Mouse (Mus musculus) heart, adult 2 months (tissue): ENCODE measurements around the gene Sox21. TPM values are rescaled to one million over a fixed set of nuclear protein-coding genes. Genes with fewer than 3 reads are reported as not detected.

Experiments used
- DNase-seq, 2 experiments: peaks; one replicate each; pipeline ENCODE4 v3.0.0; 2021
- H3K27ac ChIP-seq: fragments of 200-600 bp; 2 replicates; pipeline ENCODE4 v1.8.1; 2022
- H3K27me3 ChIP-seq: fragments of 200-500 bp; 2 replicates; pipeline ENCODE4 v1.6.1; 2012; ENCODE audit warnings: mild to moderate bottlenecking, low read length, inconsistent platforms, mixed read lengths; ENCODE audit not compliant: control insufficient read depth, insufficient read depth
- H3K36me3 ChIP-seq: fragments of 200-500 bp; 2 replicates; pipeline ENCODE4 v1.6.1; 2012; ENCODE audit warnings: low read length, inconsistent platforms; ENCODE audit not compliant: control insufficient read depth, insufficient read depth
- H3K4me1 ChIP-seq: fragments of 200-500 bp; 2 replicates; pipeline ENCODE4 v1.6.1; 2011; ENCODE audit warnings: low read length; ENCODE audit not compliant: control insufficient read depth, insufficient read depth
- H3K4me3 ChIP-seq: fragments of 200-600 bp; 2 replicates; pipeline ENCODE4 v1.8.1; 2022
- H3K79me2 ChIP-seq: fragments of 200-500 bp; replicated peaks from 2 replicates; pipeline ENCODE4 v1.6.1; 2012; ENCODE audit warnings: mild to moderate bottlenecking, inconsistent platforms, low read length, moderate library complexity, mixed read lengths; ENCODE audit not compliant: control insufficient read depth, insufficient read depth
- H3K9ac ChIP-seq: fragments of 200-500 bp; 2 replicates; pipeline ENCODE4 v1.6.1; 2012; ENCODE audit warnings: low read depth, mild to moderate bottlenecking, control low read depth, inconsistent platforms, low read length, mixed read lengths
- CTCF ChIP-seq: fragments of 200-600 bp; IDR thresholded peaks from 2 replicates; pipeline ENCODE4 v1.8.1; 2022; ENCODE audit warnings: antibody characterized with exemption, mild to moderate bottlenecking, moderate library complexity
- EP300 ChIP-seq: fragments of 200-500 bp; IDR thresholded peaks from 2 replicates; pipeline ENCODE4 v1.6.1; 2011; ENCODE audit warnings: low read depth, low read length, control low read depth; ENCODE audit not compliant: insufficient read depth
- POLR2A ChIP-seq: fragments of 200-500 bp; IDR thresholded peaks from 2 replicates; pipeline ENCODE4 v1.6.1; 2011; ENCODE audit warnings: mild to moderate bottlenecking, low read depth, low read length, control low read depth; ENCODE audit not compliant: insufficient read depth
- WGBS: fragments of 180-500 bp; shearing (Covaris S2); methylation state at CpG from one replicate; pipeline ENCODE4 v1.1.7; 2018; 5-methylcytosine and 5-hydroxymethylcytosine counted together
- intact Hi-C: fragments of 180-260 bp; cut with DNase I; formaldehyde crosslinking; loops from one replicate; pipeline ENCODE4 v1.15.1; 2025
- polyA plus RNA-seq: library from polyadenylated mRNA; depleted of rRNA; stranded (reverse); fragments of >200 nt; gene quantifications from 2 replicates; pipeline ENCODE4 v1.2.3, GENCODE M21; 2012
- total RNA-seq, 2 experiments: library from RNA; stranded (reverse); gene quantifications; 2 replicates each; pipeline ENCODE4 v1.2.3; 2021

Gene Sox21
- total and polyA plus RNA-seq, 3 experiments = 0.21 TPM; not detected in 2

DNA sequence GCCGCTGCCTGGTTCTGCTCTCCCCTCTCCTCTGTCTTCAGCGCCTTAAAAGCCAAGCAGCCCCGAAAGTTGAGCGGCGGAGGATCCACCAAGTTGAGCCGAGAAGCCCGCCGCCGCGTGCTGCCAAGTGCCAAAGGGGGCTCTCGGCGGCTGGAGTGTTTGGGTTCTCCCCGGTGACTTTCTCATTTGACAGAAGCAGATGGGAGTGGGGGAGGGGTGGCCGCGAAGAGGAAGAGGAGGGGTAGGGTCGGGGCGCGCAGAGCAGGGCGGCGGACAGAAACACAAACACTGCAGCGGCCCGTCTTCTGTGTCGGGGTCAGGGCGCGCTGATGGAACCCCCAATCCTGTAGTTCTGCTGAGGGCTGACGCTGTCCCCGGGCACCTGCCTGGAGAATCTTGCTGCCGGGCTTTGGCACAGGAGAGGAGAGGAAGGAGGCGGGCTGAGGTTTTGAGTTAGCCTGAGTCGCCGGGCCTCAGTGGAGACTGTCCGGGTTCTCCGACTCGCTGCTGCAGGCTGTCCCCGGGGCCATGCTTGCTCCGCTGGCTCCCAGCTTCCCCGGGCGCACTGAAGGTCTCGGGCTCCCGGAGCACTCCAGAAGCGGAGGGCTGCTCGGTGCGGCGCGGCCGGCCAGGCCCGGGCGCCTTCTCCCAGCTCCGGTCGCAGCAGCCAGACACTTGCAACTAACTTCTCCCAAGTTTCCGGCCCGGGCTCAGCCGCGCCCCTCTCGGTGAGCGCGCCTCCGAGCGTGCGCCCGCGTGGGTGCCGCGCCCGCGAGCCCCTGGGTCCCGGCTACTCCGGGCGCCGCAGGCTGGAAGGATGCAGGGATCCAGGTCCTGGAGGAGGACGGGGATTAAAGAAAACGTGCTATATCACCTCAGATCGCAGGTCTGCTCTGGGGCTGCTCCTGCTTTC lies 601 bp downstream of the Sox21 start:
- no peak overlapping the region for H3K9ac ChIP-seq
- peaks cover 43% of the 10 kb centered on the region for H3K27me3 ChIP-seq
- H3K79me2 ChIP-seq = no peaks in the 10 kb centered on the region
- 1% methylated on average over 70 of the region's 73 CpGs for WGBS
- DNase-seq = peak; percentile 45 to 66
- no peaks in the 10 kb centered on the region for H3K4me1 ChIP-seq
- no peak overlapping the region for H3K27ac ChIP-seq
- TF ChIP-seq CTCF = 0 out of 2 replicates have a peak, but pooled peaks have one; percentile 2
- TF ChIP-seq POLR2A = no peak
- peak overlapping the region; percentile 52 for H3K4me3 ChIP-seq
- intact Hi-C loops = loop anchor here (5.0 kb wide), 1 partner anchor 59 kb away; no protein-coding TSS in a partner anchor
- no peaks in the 10 kb centered on the region for H3K36me3 ChIP-seq

- Histone ChIP-seq H3K9ac (no peak overlapping the region), H3K36me3 (no peaks in the 10 kb centered on the region), H3K79me2 (no peaks in the 10 kb centered on the region), H3K4me3 (peak overlapping the region; percentile 32), H3K27me3 (peaks cover 45% of the 10 kb centered on the region), H3K27ac (no peak overlapping the region), H3K4me1 (no peaks in the 10 kb centered on the region)
- DNase-seq = peak; percentile 15 to 48
- WGBS = under 1% methylated on average over 62 of the region's 62 CpGs
- intact Hi-C loops = loop anchor here (5.0 kb wide), 1 partner anchor 58 kb away; no protein-coding TSS in a partner anchor
- TF ChIP-seq POLR2A (no peak), CTCF (no peak), EP300 (no peak)
Observed at GRCm38 (mm10) chr14:118235361-118235972, 1.4 kb downstream of the Sox21 start.

DNA sequence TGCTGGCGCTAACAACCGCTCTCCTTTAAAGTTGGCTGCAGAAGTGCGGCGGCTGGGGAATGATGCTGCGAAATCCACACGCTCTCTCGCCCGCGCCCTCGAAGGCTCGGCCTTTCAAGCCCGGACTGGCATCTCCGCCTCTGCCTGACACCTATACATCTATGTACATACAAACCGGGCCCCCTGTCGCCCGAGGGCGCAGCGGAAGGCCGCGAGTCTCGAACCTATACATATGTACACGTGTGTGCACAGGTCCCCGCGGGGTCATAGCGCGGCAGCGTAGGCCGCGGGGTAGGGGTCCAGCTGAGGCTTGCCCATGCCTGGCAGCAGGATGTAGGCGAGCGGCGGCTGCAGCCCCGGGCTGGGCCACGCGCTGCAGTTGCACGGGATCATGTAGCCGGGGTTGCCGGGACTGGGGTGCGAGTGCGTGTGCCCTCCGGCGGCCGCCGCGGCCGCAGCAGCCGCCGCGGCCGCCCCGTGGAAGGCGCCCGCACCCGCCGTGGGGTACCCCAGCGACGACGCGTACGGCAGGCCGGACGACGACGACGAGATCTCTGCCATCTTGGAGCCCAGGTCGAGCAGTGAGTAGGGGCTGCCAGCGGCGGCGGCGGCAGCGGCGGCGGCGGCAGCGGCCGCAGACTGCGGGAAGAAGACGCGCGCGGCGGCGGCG lies 2.2 kb downstream of the Sox21 start:
- peaks cover 44% of the 10 kb centered on the region for H3K27me3 ChIP-seq
- no peaks in the 10 kb centered on the region for H3K36me3 ChIP-seq
- H3K79me2 ChIP-seq = no peaks in the 10 kb centered on the region
- intact Hi-C loops = loop anchor here (5.0 kb wide), 2 partner anchors 57 to 358 kb away; no protein-coding TSS in a partner anchor
- TF ChIP-seq CTCF (no peak), EP300 (no peak), POLR2A (no peak)
- no peak overlapping the region for H3K9ac ChIP-seq
- no peaks in the 10 kb centered on the region for H3K4me1 ChIP-seq
- 2% methylated on average over 84 of the region's 84 CpGs for WGBS
- no peak overlapping the region for H3K4me3 ChIP-seq
- no peak overlapping the region for H3K27ac ChIP-seq
- DNase-seq = peak; percentile 9 to 45

DNA sequence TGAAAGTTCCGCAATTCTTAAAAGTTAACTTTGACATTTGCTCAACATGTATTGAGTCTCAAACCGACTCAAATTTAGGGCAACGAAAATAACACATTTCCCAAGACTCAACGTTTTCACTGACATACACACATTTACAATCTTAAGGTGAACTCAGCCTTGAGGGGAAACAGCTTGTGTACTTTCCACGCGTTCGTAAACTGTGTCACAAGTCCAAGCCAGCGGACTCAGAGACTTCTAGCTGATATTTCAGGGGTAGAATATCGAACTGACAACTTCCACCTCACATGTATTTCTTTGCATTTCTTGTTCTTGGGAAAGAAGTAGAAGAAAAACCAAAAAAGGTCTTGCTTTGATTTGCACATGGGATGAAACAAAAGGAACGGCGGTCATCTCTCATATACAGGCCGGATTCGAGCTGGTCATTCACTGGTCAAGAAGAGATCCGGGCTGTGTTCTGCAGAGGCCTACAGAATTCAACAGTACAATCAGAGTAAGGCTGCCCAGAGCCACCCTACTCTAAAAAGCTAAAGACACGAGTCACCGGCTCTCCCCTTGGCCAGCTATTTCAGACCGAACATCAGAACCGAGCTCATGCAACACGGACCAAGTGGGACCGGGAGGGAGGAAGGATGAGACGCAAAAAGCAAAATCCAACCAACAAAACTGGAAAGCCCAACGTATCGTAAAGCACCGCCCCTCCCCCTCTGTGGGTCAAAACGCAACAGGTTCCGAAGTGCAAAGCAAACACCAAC lies 2.9 kb downstream of the Sox21 start:
- H3K79me2 ChIP-seq = no peaks in the 10 kb centered on the region
- WGBS = 9% methylated on average over 26 of the region's 26 CpGs
- DNase-seq = peak; percentile 13 to 46
- H3K36me3 ChIP-seq = no peaks in the 10 kb centered on the region
- no peak overlapping the region for H3K27ac ChIP-seq
- H3K9ac ChIP-seq = no peak overlapping the region
- H3K27me3 ChIP-seq = peaks cover 44% of the 10 kb centered on the region
- intact Hi-C loops = loop anchor here (5.0 kb wide), 1 partner anchor 358 kb away; no protein-coding TSS in a partner anchor
- H3K4me3 ChIP-seq = no peak overlapping the region
- TF ChIP-seq EP300 (no peak), POLR2A (no peak), CTCF (no peak)
- no peaks in the 10 kb centered on the region for H3K4me1 ChIP-seq

GRCm38 (mm10) chr14:118232381-118232970 lies 4.4 kb downstream of the Sox21 start:
- no peak overlapping the region for H3K27ac ChIP-seq
- H3K27me3 ChIP-seq = peaks cover 46% of the 10 kb centered on the region
- H3K4me1 ChIP-seq = no peaks in the 10 kb centered on the region
- DNase-seq = peak in 1 of 2 experiments; percentile 8
- no peak overlapping the region for H3K9ac ChIP-seq
- H3K4me3 ChIP-seq = no peak overlapping the region
- 11% methylated on average over 8 of the region's 8 CpGs for WGBS
- no peaks in the 10 kb centered on the region for H3K79me2 ChIP-seq
- intact Hi-C loops = loop anchor here (5.0 kb wide), 1 partner anchor 360 kb away; no protein-coding TSS in a partner anchor
- TF ChIP-seq CTCF (no peak), EP300 (no peak), POLR2A (no peak)
- no peaks in the 10 kb centered on the region for H3K36me3 ChIP-seq
